Mouse (Mus musculus) myocyte (in vitro differentiated cells): ENCODE measurements around the gene Olfr312. TPM values are rescaled to one million over a fixed set of nuclear protein-coding genes. Genes with fewer than 3 reads are reported as not detected.

Experiments used
- H3K27me3 ChIP-seq: one replicate; pipeline ENCODE4 v1.6.1; 2011; ENCODE audit not compliant: control insufficient read depth, insufficient read depth, insufficient read length
- H3K36me3 ChIP-seq: one replicate; pipeline ENCODE4 v1.6.1; 2011; ENCODE audit not compliant: control insufficient read depth, insufficient read depth
- H3K4me2 ChIP-seq: one replicate; pipeline ENCODE4 v1.6.1; 2011; ENCODE audit warnings: low read depth, control low read depth
- H3K4me3 ChIP-seq: one replicate; pipeline ENCODE4 v1.5.1; 2011; ENCODE audit warnings: mild to moderate bottlenecking, control low read depth, moderate library complexity
- H3K79me2 ChIP-seq: one replicate; pipeline ENCODE4 v1.6.1; 2011; ENCODE audit not compliant: control insufficient read depth, insufficient read depth
- H3ac ChIP-seq: one replicate; pipeline ENCODE4 v1.6.1; 2011; ENCODE audit not compliant: control insufficient read depth, insufficient read length
- CEBPB ChIP-seq: IDR thresholded peaks from 2 replicates; pipeline ENCODE4 v1.6.1; 2011; ENCODE audit warnings: mild to moderate bottlenecking, moderate library complexity; ENCODE audit not compliant: poor library complexity, insufficient read depth, severe bottlenecking
- E2F4 ChIP-seq: IDR thresholded peaks from one replicate; pipeline ENCODE4 v1.6.1; 2011; ENCODE audit warnings: mild to moderate bottlenecking, control low read depth, moderate library complexity; ENCODE audit not compliant: insufficient read depth
- MAX ChIP-seq: IDR thresholded peaks from one replicate; pipeline ENCODE4 v1.6.1; 2011; ENCODE audit warnings: low read depth, mild to moderate bottlenecking, control low read depth
- MYOD1 ChIP-seq, 3 experiments: IDR thresholded peaks; one replicate each; pipeline ENCODE4 v1.6.1; 2011; ENCODE audit warnings: control low read depth in 2 of 3, low read depth in 2 of 3, mild to moderate bottlenecking in 2 of 3, moderate library complexity in 1 of 3; ENCODE audit not compliant: insufficient read length in 2 of 3, control insufficient read depth in 1 of 3
- MYOG ChIP-seq, 3 experiments: IDR thresholded peaks; one replicate each; pipeline ENCODE4 v1.6.1; 2011; ENCODE audit warnings: control low read depth in 2 of 3, low read depth in 2 of 3, mild to moderate bottlenecking in 2 of 3; ENCODE audit not compliant: insufficient read length in 2 of 3, control insufficient read depth in 1 of 3, insufficient read depth in 1 of 3
- POLR2A ChIP-seq: IDR thresholded peaks from one replicate; pipeline ENCODE4 v1.6.1; 2011; ENCODE audit warnings: low read depth, mild to moderate bottlenecking, control low read depth, moderate library complexity; ENCODE audit not compliant: insufficient read length
- POLR2AphosphoS2 ChIP-seq: IDR thresholded peaks from one replicate; pipeline ENCODE4 v1.6.1; 2011; ENCODE audit warnings: low read depth, control low read depth; ENCODE audit not compliant: insufficient read length
- REST ChIP-seq: IDR thresholded peaks from one replicate; pipeline ENCODE4 v1.6.1; 2011; ENCODE audit warnings: mild to moderate bottlenecking, control low read depth, moderate library complexity; ENCODE audit not compliant: insufficient read depth, insufficient read length
- SRF ChIP-seq: IDR thresholded peaks from one replicate; pipeline ENCODE4 v1.6.1; 2011; ENCODE audit warnings: low read depth; ENCODE audit not compliant: control insufficient read depth, insufficient read length
- TCF12 ChIP-seq: IDR thresholded peaks from one replicate; pipeline ENCODE4 v1.6.1; 2011; ENCODE audit warnings: mild to moderate bottlenecking, control low read depth; ENCODE audit not compliant: poor library complexity, insufficient read depth, severe bottlenecking
- TCF3 ChIP-seq: IDR thresholded peaks from one replicate; pipeline ENCODE4 v1.6.1; 2011; ENCODE audit warnings: low read depth, control low read depth; ENCODE audit not compliant: insufficient read length
- USF1 ChIP-seq: IDR thresholded peaks from one replicate; pipeline ENCODE4 v1.6.1; 2011; ENCODE audit warnings: low read depth, mild to moderate bottlenecking, control low read depth, moderate library complexity
- polyA plus RNA-seq: library from polyadenylated mRNA; unstranded; fragments of >200 nt; fragmentation: generic; extraction: Trizol; gene quantifications from one replicate; pipeline ENCODE4 v1.2.1, GENCODE M21; 2012; ENCODE audit warnings: missing spikeins

Gene Olfr312
- polyA plus RNA-seq, 1 experiment, result not detected

- TF ChIP-seq TCF12 (no peak), USF1 (no peak), MYOD1 (IDR thresholded peaks at IDR 0.05; ENCODE audit: control insufficient read depth in 1 of 3, insufficient read length in 2 of 3, low read depth in 2 of 3) (no peak), TCF3 (no peak), SRF (no peak), REST (no peak), E2F4 (no peak), POLR2A (no peak), MAX (no peak), MYOG (IDR thresholded peaks at IDR 0.05; ENCODE audit: control insufficient read depth in 1 of 3, insufficient read depth in 1 of 3, insufficient read length in 2 of 3, low read depth in 2 of 3) (no peak)
- Histone ChIP-seq H3K79me2 (no peaks in the 10 kb centered on the region), H3K27me3 (no peaks in the 10 kb centered on the region), H3K36me3 (no peaks in the 10 kb centered on the region), H3ac (no peak overlapping the region), H3K4me3 (no peak overlapping the region), H3K4me2 (no peak overlapping the region)
Observed at GRCm38 (mm10) chr11:58789532-58789931, 39.5 kb upstream of the Olfr312 start.

- Histone ChIP-seq H3K4me2 (no peak overlapping the region), H3K79me2 (no peaks in the 10 kb centered on the region), H3K27me3 (no peaks in the 10 kb centered on the region), H3K36me3 (no peaks in the 10 kb centered on the region), H3ac (no peak overlapping the region), H3K4me3 (no peak overlapping the region)
- TF ChIP-seq CEBPB (no peak), TCF12 (no peak), E2F4 (no peak), MYOG (IDR thresholded peaks at IDR 0.05; ENCODE audit: control insufficient read depth in 1 of 3, insufficient read depth in 1 of 3, insufficient read length in 2 of 3, low read depth in 2 of 3) (no peak)
Observed at GRCm38 (mm10) chr11:58790053-58790452, 39.0 kb upstream of the Olfr312 start.

GRCm38 (mm10) chr11:58790646-58791045 is 38.4 kb upstream of the Olfr312 start:
- TF ChIP-seq CEBPB (no peak), E2F4 (no peak), TCF12 (no peak), REST (no peak), MAX (no peak), MYOD1 (IDR thresholded peaks at IDR 0.05; ENCODE audit: control insufficient read depth in 1 of 3, insufficient read length in 2 of 3, low read depth in 2 of 3) (no peak), SRF (no peak), POLR2A (no peak), TCF3 (no peak), MYOG (IDR thresholded peaks at IDR 0.05; ENCODE audit: control insufficient read depth in 1 of 3, insufficient read depth in 1 of 3, insufficient read length in 2 of 3, low read depth in 2 of 3) (no peak), POLR2AphosphoS2 (no peak), USF1 (no peak)
- Histone ChIP-seq H3K36me3 (no peaks in the 10 kb centered on the region), H3K4me3 (no peak overlapping the region), H3K4me2 (no peak overlapping the region), H3K27me3 (no peaks in the 10 kb centered on the region), H3K79me2 (no peaks in the 10 kb centered on the region), H3ac (no peak overlapping the region)

GRCm38 (mm10) chr11:58795856-58796255 is 33.2 kb upstream of the Olfr312 start:
- Histone ChIP-seq H3K4me2 (no peak overlapping the region), H3ac (no peak overlapping the region), H3K36me3 (no peaks in the 10 kb centered on the region), H3K4me3 (no peak overlapping the region), H3K27me3 (no peaks in the 10 kb centered on the region), H3K79me2 (no peaks in the 10 kb centered on the region)
- TF ChIP-seq TCF12 (no peak), POLR2A (no peak), MYOD1 (IDR thresholded peaks at IDR 0.05; ENCODE audit: control insufficient read depth in 1 of 3, insufficient read length in 2 of 3, low read depth in 2 of 3) (no peak), MYOG (IDR thresholded peaks at IDR 0.05; ENCODE audit: control insufficient read depth in 1 of 3, insufficient read depth in 1 of 3, insufficient read length in 2 of 3, low read depth in 2 of 3) (no peak)

- Histone ChIP-seq H3K36me3 (no peaks in the 10 kb centered on the region), H3K79me2 (no peaks in the 10 kb centered on the region), H3K27me3 (peaks cover 1% of the 10 kb centered on the region), H3K4me3 (no peak overlapping the region), H3K4me2 (no peak overlapping the region), H3ac (no peak overlapping the region)
- TF ChIP-seq REST, result no peak
- no peak for TF ChIP-seq TCF3
- no peak for TF ChIP-seq POLR2A
- TF ChIP-seq MYOD1 (IDR thresholded peaks at IDR 0.05; ENCODE audit: control insufficient read depth in 1 of 3, insufficient read length in 2 of 3, low read depth in 2 of 3), result no peak
- TF ChIP-seq SRF, result no peak
- TF ChIP-seq E2F4, result no peak
- no peak for TF ChIP-seq CEBPB
- no peak for TF ChIP-seq POLR2AphosphoS2
- TF ChIP-seq TCF12, result no peak
- TF ChIP-seq MYOG (IDR thresholded peaks at IDR 0.05; ENCODE audit: control insufficient read depth in 1 of 3, insufficient read depth in 1 of 3, insufficient read length in 2 of 3, low read depth in 2 of 3), result no peak
- no peak for TF ChIP-seq USF1
- TF ChIP-seq MAX, result no peak
Observed at GRCm38 (mm10) chr11:58796850-58797249, 32.2 kb upstream of the Olfr312 start.

GRCm38 (mm10) chr11:58799747-58800146 is 29.3 kb upstream of the Olfr312 start:
- Histone ChIP-seq H3K79me2 (no peaks in the 10 kb centered on the region), H3K27me3 (peaks cover 5% of the 10 kb centered on the region), H3K4me3 (no peak overlapping the region), H3ac (no peak overlapping the region), H3K36me3 (no peaks in the 10 kb centered on the region), H3K4me2 (no peak overlapping the region)
- TF ChIP-seq TCF3 (no peak), SRF (no peak), MYOD1 (IDR thresholded peaks at IDR 0.05; ENCODE audit: control insufficient read depth in 1 of 3, insufficient read length in 2 of 3, low read depth in 2 of 3) (no peak), TCF12 (no peak)
